Mouse (Mus musculus) kidney, postnatal 0 days (tissue): Measurements from ENCODE around the gene Capn1. TPM values are rescaled to one million over a fixed set of nuclear protein-coding genes. Genes with fewer than 3 reads are reported as not detected.

Experiments
- ATAC-seq: fragments of 200-750 bp; cut with Nextera tagmentation; replicated peaks from 2 replicates; pipeline ENCODE4 v1.8.0; 2017; ENCODE audit warnings: low read depth, moderate number of reproducible peaks, moderate TSS enrichment, moderate library complexity; ENCODE audit not compliant: low FRiP score
- DNase-seq: peaks from one replicate; pipeline ENCODE4 v3.0.0-alpha.2; 2016; ENCODE audit warnings: low spot score
- H3K27ac ChIP-seq: fragments of 300-500 bp; sonication (generic); 2 replicates; pipeline ENCODE4 v1.5.1; 2014; ENCODE audit warnings: mild to moderate bottlenecking
- H3K27me3 ChIP-seq: fragments of 300-500 bp; sonication (generic); 2 replicates; pipeline ENCODE4 v1.6.1; 2014; ENCODE audit warnings: low read length, mixed read lengths; ENCODE audit not compliant: insufficient read depth
- H3K36me3 ChIP-seq: fragments of 300-500 bp; sonication (generic); 2 replicates; pipeline ENCODE4 v1.6.1; 2014; ENCODE audit warnings: low read length, mixed read lengths; ENCODE audit not compliant: insufficient read depth
- H3K4me1 ChIP-seq: fragments of 300-500 bp; sonication (generic); replicated peaks from 2 replicates; pipeline ENCODE4 v1.6.1; 2014; ENCODE audit warnings: antibody characterized with exemption, low read length, mixed read lengths; ENCODE audit not compliant: insufficient read depth
- H3K4me2 ChIP-seq: fragments of 300-500 bp; sonication (generic); 2 replicates; pipeline ENCODE4 v1.6.1; 2014; ENCODE audit warnings: mild to moderate bottlenecking, low read length, moderate library complexity, mixed read lengths
- H3K4me3 ChIP-seq: fragments of 300-500 bp; sonication (generic); replicated peaks from 2 replicates; pipeline ENCODE4 v1.5.1; 2014; ENCODE audit warnings: low read depth, low read length
- H3K9ac ChIP-seq: fragments of 300-500 bp; sonication (generic); 2 replicates; pipeline ENCODE4 v1.6.1; 2014; ENCODE audit warnings: low read depth, low read length
- H3K9me3 ChIP-seq: fragments of 300-500 bp; sonication (generic); replicated peaks from 2 replicates; pipeline ENCODE4 v1.6.1; 2016; ENCODE audit warnings: low read length, inconsistent platforms, mixed read lengths
- CTCF ChIP-seq: IDR thresholded peaks from 2 replicates; pipeline ENCODE4 v1.5.1; 2016; ENCODE audit warnings: antibody characterized with exemption, low read depth, mild to moderate bottlenecking, moderate library complexity
- WGBS: fragments of 180-500 bp; shearing (Covaris S2); extraction: QIAGEN DNeasy Blood & Tissue Kit; methylation state at CpG from one replicate; pipeline ENCODE4 v1.1.7; 2014; 5-methylcytosine and 5-hydroxymethylcytosine counted together
- polyA plus RNA-seq: library from polyadenylated mRNA; unstranded; fragments of >200 nt; fragmentation: Nextera tagmentation; extraction: Ambion mirVana; gene quantifications from 2 replicates; pipeline ENCODE4 v1.2.1, GENCODE M21; 2015

Capn1 gene
- polyA plus RNA-seq, 1 experiment from 2014 or later: 13.5 TPM

- H3K9me3 ChIP-seq: no peaks in the 10 kb centered on the region
- no peak for DNase-seq
- H3K4me2 ChIP-seq: no peak overlapping the region
- H3K9ac ChIP-seq: no peak overlapping the region
- H3K4me1 ChIP-seq: no peaks in the 10 kb centered on the region
- 70% methylated on average over 4 of the region's 4 CpGs for WGBS
- no peaks in the 10 kb centered on the region for H3K36me3 ChIP-seq
- H3K27ac ChIP-seq: no peak overlapping the region
- no peak for TF ChIP-seq CTCF
- ATAC-seq: no peak
- H3K27me3 ChIP-seq: no peaks in the 10 kb centered on the region
- no peak overlapping the region for H3K4me3 ChIP-seq
These were observed 40.6 kb downstream of the Capn1 start for GRCm38 (mm10) chr19:5975112-5975511.

GRCm38 (mm10) chr19:5967664-5968063, 48.0 kb downstream of the Capn1 start:
- H3K27me3 ChIP-seq: no peaks in the 10 kb centered on the region
- ATAC-seq (no peak), DNase-seq (no peak)
- peaks cover 6% of the 10 kb centered on the region; the same call in 1 of the 2 replicates for H3K4me1 ChIP-seq
- H3K9me3 ChIP-seq: no peaks in the 10 kb centered on the region
- TF ChIP-seq CTCF: no peak
- H3K27ac ChIP-seq: no peak overlapping the region
- no peak overlapping the region for H3K4me3 ChIP-seq
- H3K4me2 ChIP-seq: no peak overlapping the region
- no peak overlapping the region for H3K9ac ChIP-seq
- no peaks in the 10 kb centered on the region for H3K36me3 ChIP-seq
- 90% methylated on average over 10 of the region's 10 CpGs for WGBS

- no peak for DNase-seq
- Histone ChIP-seq H3K9ac (no peak overlapping the region), H3K9me3 (no peaks in the 10 kb centered on the region), H3K4me2 (no peak overlapping the region), H3K4me3 (no peak overlapping the region), H3K4me1 (peaks cover 6% of the 10 kb centered on the region; the same call in 1 of the 2 replicates), H3K36me3 (no peaks in the 10 kb centered on the region), H3K27me3 (no peaks in the 10 kb centered on the region), H3K27ac (no peak overlapping the region)
- WGBS: 61% methylated on average over 6 of the region's 6 CpGs
- TF ChIP-seq CTCF: no peak
- ATAC-seq: no peak
These were observed 48.9 kb downstream of the Capn1 start for GRCm38 (mm10) chr19:5966786-5967185.

DNA sequence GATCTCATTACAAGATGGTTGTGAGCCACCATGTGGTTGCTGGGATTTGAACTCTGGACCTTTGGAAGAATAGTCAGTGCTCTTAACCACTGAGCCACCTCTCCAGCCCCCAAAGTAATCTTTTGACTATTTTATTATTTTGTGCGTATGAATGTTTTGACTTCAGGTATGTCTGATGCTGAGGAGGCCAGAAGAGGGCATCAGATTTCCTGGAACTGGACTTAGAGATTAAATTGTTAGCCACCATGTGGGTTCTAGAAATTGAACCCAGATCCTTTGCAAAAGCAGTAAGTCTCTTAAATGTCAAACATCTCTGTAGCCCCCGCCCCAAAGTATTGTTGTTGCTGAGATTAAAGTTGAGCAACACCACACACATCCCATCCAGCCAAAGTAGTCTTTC, 49.8 kb downstream of the Capn1 start:
- H3K36me3 ChIP-seq: no peaks in the 10 kb centered on the region
- TF ChIP-seq CTCF: no peak; the same call in 1 of the 2 replicates
- peaks cover 6% of the 10 kb centered on the region; the same call in 1 of the 2 replicates for H3K4me1 ChIP-seq
- H3K9ac ChIP-seq: no peak overlapping the region
- H3K27me3 ChIP-seq: no peaks in the 10 kb centered on the region
- no peak overlapping the region for H3K4me3 ChIP-seq
- 89% methylated on average over 2 of the region's 2 CpGs for WGBS
- no peak for DNase-seq
- ATAC-seq: no peak
- H3K4me2 ChIP-seq: no peak overlapping the region
- H3K27ac ChIP-seq: no peak overlapping the region
- H3K9me3 ChIP-seq: no peaks in the 10 kb centered on the region

GRCm38 (mm10) chr19:5965280-5965679, 50.4 kb downstream of the Capn1 start:
- Histone ChIP-seq H3K27ac (0 out of 2 replicates have a peak overlapping the region, but pooled peaks have one; percentile 9), H3K4me1 (peaks cover 6% of the 10 kb centered on the region; the same call in 1 of the 2 replicates), H3K4me2 (no peak overlapping the region), H3K9ac (no peak overlapping the region), H3K4me3 (no peak overlapping the region), H3K27me3 (no peaks in the 10 kb centered on the region), H3K9me3 (no peaks in the 10 kb centered on the region), H3K36me3 (no peaks in the 10 kb centered on the region)
- 9% methylated on average over 4 of the region's 4 CpGs for WGBS
- peak; percentile 95 for TF ChIP-seq CTCF
- peak; percentile 91 for DNase-seq
- ATAC-seq: peak; percentile 41; the same call in 1 of the 2 replicates

GRCm38 (mm10) chr19:5964804-5965203, 50.9 kb downstream of the Capn1 start:
- H3K27ac ChIP-seq: 0 out of 2 replicates have a peak overlapping the region, but pooled peaks have one; percentile 9
- DNase-seq: no peak

More at GRCm38 (mm10) chr19:5964804-5965203, 50.9 kb downstream of the Capn1 start:
- TF ChIP-seq CTCF: no peak
- Histone ChIP-seq H3K4me3 (no peak overlapping the region), H3K27me3 (no peaks in the 10 kb centered on the region), H3K36me3 (no peaks in the 10 kb centered on the region), H3K9ac (0 out of 2 replicates have a peak overlapping the region, but pooled peaks have one; percentile 59), H3K4me2 (no peak overlapping the region; the same call in 1 of the 2 replicates), H3K4me1 (peaks cover 6% of the 10 kb centered on the region; the same call in 1 of the 2 replicates), H3K9me3 (no peaks in the 10 kb centered on the region)
- no peak for ATAC-seq
- 87% methylated on average over 2 of the region's 2 CpGs for WGBS
